Mouse (Mus musculus) liver, embryonic 11.5 days (tissue): ENCODE results near the gene Dmd. TPM values are rescaled to one million over a fixed set of nuclear protein-coding genes. Genes with fewer than 3 reads are reported as not detected.

Experiments used
- ATAC-seq: fragments of 200-750 bp; cut with Nextera tagmentation; replicated peaks from 2 replicates; pipeline ENCODE4 v1.8.0; 2017; ENCODE audit warnings: moderate number of reproducible peaks, mild to moderate bottlenecking, moderate TSS enrichment, moderate library complexity; ENCODE audit not compliant: low FRiP score
- DNase-seq: peaks from one replicate; pipeline ENCODE4 v3.0.0-alpha.2; 2017; ENCODE audit warnings: low spot score
- H3K27ac ChIP-seq: fragments of 300-500 bp; sonication (generic); 2 replicates; pipeline ENCODE4 v1.5.1; 2014; ENCODE audit warnings: mild to moderate bottlenecking, low read depth, low read length, control low read depth
- H3K27me3 ChIP-seq: fragments of 300-500 bp; sonication (generic); replicated peaks from 2 replicates; pipeline ENCODE4 v1.6.1; 2014; ENCODE audit warnings: low read length, mixed read lengths; ENCODE audit not compliant: control insufficient read depth, insufficient read depth
- H3K36me3 ChIP-seq: fragments of 300-500 bp; sonication (generic); 2 replicates; pipeline ENCODE4 v1.6.1; 2014; ENCODE audit warnings: mild to moderate bottlenecking, low read length, moderate library complexity, mixed read lengths; ENCODE audit not compliant: control insufficient read depth, insufficient read depth
- H3K4me1 ChIP-seq: fragments of 300-500 bp; sonication (generic); replicated peaks from 2 replicates; pipeline ENCODE4 v1.6.1; 2014; ENCODE audit warnings: low read length, mixed read lengths; ENCODE audit not compliant: control insufficient read depth, insufficient read depth
- H3K4me2 ChIP-seq: fragments of 300-500 bp; sonication (generic); 2 replicates; pipeline ENCODE4 v1.6.1; 2014; ENCODE audit warnings: mild to moderate bottlenecking, control low read depth, moderate library complexity
- H3K4me3 ChIP-seq: fragments of 300-500 bp; sonication (generic); 2 replicates; pipeline ENCODE4 v1.5.1; 2014; ENCODE audit warnings: low read depth, low read length, control low read depth
- H3K9ac ChIP-seq: fragments of 300-500 bp; sonication (generic); 2 replicates; pipeline ENCODE4 v1.6.1; 2014; ENCODE audit warnings: low read depth, low read length, control low read depth
- H3K9me3 ChIP-seq: fragments of 300-500 bp; sonication (generic); 2 replicates; pipeline ENCODE4 v1.6.1; 2016; ENCODE audit warnings: low read length, inconsistent platforms, mixed read lengths; ENCODE audit not compliant: control insufficient read depth
- whole genome bisulfite sequencing: fragments of 180-500 bp; shearing (Covaris S2); extraction: QIAGEN DNeasy Blood & Tissue Kit; methylation state at CpG from one replicate; pipeline ENCODE4 v1.1.7; 2014; 5-methylcytosine and 5-hydroxymethylcytosine counted together
- polyA plus RNA-seq: library from polyadenylated mRNA; unstranded; fragments of >200 nt; fragmentation: Nextera tagmentation; extraction: Ambion mirVana; gene quantifications from 2 replicates; pipeline ENCODE4 v1.2.1, GENCODE M21; 2014

Gene Dmd
- polyA plus RNA-seq, 1 experiment from 2014 or later, result 11.0 TPM

GRCm38 (mm10) chrX:85093354-85093753 is 2144.7 kb downstream of the Dmd start:
- no peak for ATAC-seq
- Histone ChIP-seq H3K4me3 (no peak overlapping the region), H3K4me2 (no peak overlapping the region), H3K9me3 (no peaks in the 10 kb centered on the region), H3K9ac (no peak overlapping the region), H3K36me3 (no peaks in the 10 kb centered on the region), H3K27me3 (no peaks in the 10 kb centered on the region), H3K27ac (no peak overlapping the region), H3K4me1 (no peaks in the 10 kb centered on the region)
- no peak for DNase-seq

- Histone ChIP-seq H3K9me3 (no peaks in the 10 kb centered on the region), H3K27me3 (no peaks in the 10 kb centered on the region), H3K27ac (no peak overlapping the region), H3K4me1 (no peaks in the 10 kb centered on the region), H3K4me3 (no peak overlapping the region), H3K4me2 (no peak overlapping the region), H3K9ac (no peak overlapping the region), H3K36me3 (no peaks in the 10 kb centered on the region)
- DNase-seq (no peak), ATAC-seq (no peak)
These were observed 2150.0 kb downstream of the Dmd start for GRCm38 (mm10) chrX:85098691-85099090.

GRCm38 (mm10) chrX:85112418-85112817 is 2163.7 kb downstream of the Dmd start:
- ATAC-seq, result no peak
- no peaks in the 10 kb centered on the region for H3K9me3 ChIP-seq

GRCm38 (mm10) chrX:85132706-85133105 is 2184.0 kb downstream of the Dmd start:
- Histone ChIP-seq H3K4me3 (no peak overlapping the region), H3K36me3 (no peaks in the 10 kb centered on the region), H3K9ac (no peak overlapping the region), H3K4me1 (no peaks in the 10 kb centered on the region), H3K27me3 (no peaks in the 10 kb centered on the region), H3K9me3 (no peaks in the 10 kb centered on the region), H3K4me2 (no peak overlapping the region), H3K27ac (no peak overlapping the region)
- DNase-seq, result no peak
- WGBS, result 70% methylated on average over 3 of the region's 3 CpGs
- no peak for ATAC-seq

More at GRCm38 (mm10) chrX:85112418-85112817, 2163.7 kb downstream of the Dmd start:
- DNase-seq, result no peak
- H3K4me3 ChIP-seq, result no peak overlapping the region
- no peak overlapping the region for H3K27ac ChIP-seq
- no peaks in the 10 kb centered on the region; the same call in 1 of the 2 replicates for H3K27me3 ChIP-seq
- no peak overlapping the region for H3K4me2 ChIP-seq
- no peak overlapping the region for H3K9ac ChIP-seq
- H3K36me3 ChIP-seq, result no peaks in the 10 kb centered on the region
- H3K4me1 ChIP-seq, result no peaks in the 10 kb centered on the region

- DNase-seq (no peak), ATAC-seq (no peak)
- Histone ChIP-seq H3K27ac (no peak overlapping the region), H3K4me3 (no peak overlapping the region), H3K4me2 (no peak overlapping the region), H3K4me1 (no peaks in the 10 kb centered on the region), H3K36me3 (no peaks in the 10 kb centered on the region), H3K9me3 (no peaks in the 10 kb centered on the region), H3K9ac (no peak overlapping the region), H3K27me3 (no peaks in the 10 kb centered on the region)
- 78% methylated on average over 5 of the region's 5 CpGs for whole genome bisulfite sequencing
These were observed 2188.6 kb downstream of the Dmd start for GRCm38 (mm10) chrX:85137293-85137692.

- Histone ChIP-seq H3K4me2 (no peak overlapping the region), H3K4me3 (no peak overlapping the region), H3K4me1 (no peaks in the 10 kb centered on the region), H3K27ac (no peak overlapping the region), H3K27me3 (no peaks in the 10 kb centered on the region), H3K9ac (no peak overlapping the region), H3K36me3 (no peaks in the 10 kb centered on the region), H3K9me3 (no peaks in the 10 kb centered on the region)
- no peak for DNase-seq
- no peak for ATAC-seq
- WGBS, result 68% methylated on average over 2 of the region's 2 CpGs
These were observed 2222.6 kb downstream of the Dmd start for GRCm38 (mm10) chrX:85171264-85171663.

GRCm38 (mm10) chrX:85187565-85187964 is 2238.9 kb downstream of the Dmd start:
- no peak overlapping the region for H3K27ac ChIP-seq
- ATAC-seq, result no peak
- H3K27me3 ChIP-seq, result no peaks in the 10 kb centered on the region

GRCm38 (mm10) chrX:85193856-85194255 is 2245.2 kb downstream of the Dmd start:
- ATAC-seq (no peak), DNase-seq (no peak)
- no peaks in the 10 kb centered on the region for H3K4me1 ChIP-seq
- no peaks in the 10 kb centered on the region for H3K36me3 ChIP-seq
- H3K9ac ChIP-seq, result no peak overlapping the region
- no peak overlapping the region for H3K4me2 ChIP-seq
- H3K9me3 ChIP-seq, result no peaks in the 10 kb centered on the region
- no peak overlapping the region for H3K27ac ChIP-seq
- H3K4me3 ChIP-seq, result no peak overlapping the region
- no peaks in the 10 kb centered on the region for H3K27me3 ChIP-seq

More at GRCm38 (mm10) chrX:85187565-85187964, 2238.9 kb downstream of the Dmd start:
- Histone ChIP-seq H3K4me2 (no peak overlapping the region), H3K36me3 (no peaks in the 10 kb centered on the region), H3K9me3 (no peaks in the 10 kb centered on the region), H3K4me1 (no peaks in the 10 kb centered on the region), H3K4me3 (no peak overlapping the region), H3K9ac (no peak overlapping the region)
- 56% methylated on average over 2 of the region's 2 CpGs for WGBS
- no peak for DNase-seq

GRCm38 (mm10) chrX:85197688-85198087 is 2249.0 kb downstream of the Dmd start:
- Histone ChIP-seq H3K9me3 (no peaks in the 10 kb centered on the region), H3K36me3 (no peaks in the 10 kb centered on the region), H3K4me3 (no peak overlapping the region), H3K27ac (no peak overlapping the region), H3K4me2 (no peak overlapping the region), H3K9ac (no peak overlapping the region), H3K27me3 (no peaks in the 10 kb centered on the region), H3K4me1 (no peaks in the 10 kb centered on the region)
- ATAC-seq (no peak), DNase-seq (no peak)
- 79% methylated on average over 5 of the region's 5 CpGs for WGBS
